Mouse (Mus musculus): ENCODE measurements around the gene Brdt. TPM values are rescaled to one million over a fixed set of nuclear protein-coding genes. Genes with fewer than 3 reads are reported as not detected.
A peak's percentile ranks its signal among the peaks of the same experiment; 100 is the strongest.
"Not testable (repeated sequence)": the region's sequence is repeated elsewhere in the genome, so short reads cannot be mapped to it uniquely, and the experiment has no call there.

Gene Brdt
- polyA plus RNA-seq, 1 experiment, result 0.09 TPM

- Histone ChIP-seq H3K36me3 (ENCODE audit: control insufficient read depth, insufficient read depth) (no peaks in the 10 kb centered on the region), H3K79me3 (ENCODE audit: low read depth) (no peaks in the 10 kb centered on the region), H3K27me3 (ENCODE audit: control insufficient read depth, insufficient read depth, insufficient read length) (no peaks in the 10 kb centered on the region), H3K4me3 (ENCODE audit: insufficient read depth, poor library complexity, severe bottlenecking) (peak overlapping the region; percentile 14), H3ac (ENCODE audit: control insufficient read depth, insufficient read length, low read depth) (no peak overlapping the region), H3K79me2 (ENCODE audit: control insufficient read depth, insufficient read depth) (no peaks in the 10 kb centered on the region)
- TF ChIP-seq FOSL1 (IDR thresholded peaks at IDR 0.05; ENCODE audit: insufficient read depth, low read length, poor library complexity, severe bottlenecking) (no peak), CTCF (IDR thresholded peaks at IDR 0.05; ENCODE audit: control insufficient read depth, insufficient read depth, insufficient read length) (no peak), CEBPB (IDR thresholded peaks at IDR 0.05; ENCODE audit: low read depth) (no peak), MYOD1 (IDR thresholded peaks at IDR 0.05; ENCODE audit: control insufficient read depth, insufficient read length, low read depth) (no peak), MYOG (IDR thresholded peaks at IDR 0.05; ENCODE audit: control insufficient read depth, extremely low read depth, insufficient read length) (no peak), USF1 (IDR thresholded peaks at IDR 0.05; ENCODE audit: low read depth) (no peak), MAX (IDR thresholded peaks at IDR 0.05) (no peak)
Observed at GRCm38 (mm10) chr5:107360054-107360730, 29.2 kb downstream of the Brdt start.

GRCm38 (mm10) chr5:107370040-107370439 lies 39.1 kb downstream of the Brdt start:
- Histone ChIP-seq H3K27me3 (ENCODE audit: control insufficient read depth, insufficient read depth, insufficient read length) (peaks cover 3% of the 10 kb centered on the region), H3K36me3 (ENCODE audit: control insufficient read depth, insufficient read depth) (no peaks in the 10 kb centered on the region), H3K4me3 (ENCODE audit: insufficient read depth, poor library complexity, severe bottlenecking) (no peak overlapping the region), H3ac (ENCODE audit: control insufficient read depth, insufficient read length, low read depth) (no peak overlapping the region), H3K79me3 (ENCODE audit: low read depth) (no peaks in the 10 kb centered on the region), H3K79me2 (ENCODE audit: control insufficient read depth, insufficient read depth) (no peaks in the 10 kb centered on the region)
- TF ChIP-seq CTCF (IDR thresholded peaks at IDR 0.05; ENCODE audit: control insufficient read depth, insufficient read depth, insufficient read length), result no peak
- no peak for TF ChIP-seq MYOG (IDR thresholded peaks at IDR 0.05; ENCODE audit: control insufficient read depth, extremely low read depth, insufficient read length)
- TF ChIP-seq USF1 (IDR thresholded peaks at IDR 0.05; ENCODE audit: low read depth), result no peak
- no peak for TF ChIP-seq MAX (IDR thresholded peaks at IDR 0.05)
- TF ChIP-seq MYOD1 (IDR thresholded peaks at IDR 0.05; ENCODE audit: control insufficient read depth, insufficient read length, low read depth), result no peak
- TF ChIP-seq CEBPB (IDR thresholded peaks at IDR 0.05; ENCODE audit: low read depth), result no peak
- TF ChIP-seq FOSL1 (IDR thresholded peaks at IDR 0.05; ENCODE audit: insufficient read depth, low read length, poor library complexity, severe bottlenecking), result no peak

- H3ac ChIP-seq (ENCODE audit: control insufficient read depth, insufficient read length, low read depth), result no peak overlapping the region
- H3K27me3 ChIP-seq (ENCODE audit: control insufficient read depth, insufficient read depth, insufficient read length), result peaks cover 6% of the 10 kb centered on the region
- no peak overlapping the region for H3K4me3 ChIP-seq (ENCODE audit: insufficient read depth, poor library complexity, severe bottlenecking)
- TF ChIP-seq CTCF (IDR thresholded peaks at IDR 0.05; ENCODE audit: control insufficient read depth, insufficient read depth, insufficient read length) (no peak), MYOD1 (IDR thresholded peaks at IDR 0.05; ENCODE audit: control insufficient read depth, insufficient read length, low read depth) (no peak), CEBPB (IDR thresholded peaks at IDR 0.05; ENCODE audit: low read depth) (no peak), FOSL1 (IDR thresholded peaks at IDR 0.05; ENCODE audit: insufficient read depth, low read length, poor library complexity, severe bottlenecking) (no peak), MYOG (IDR thresholded peaks at IDR 0.05; ENCODE audit: control insufficient read depth, extremely low read depth, insufficient read length) (no peak), MAX (IDR thresholded peaks at IDR 0.05) (no peak), USF1 (IDR thresholded peaks at IDR 0.05; ENCODE audit: low read depth) (no peak)
- H3K36me3 ChIP-seq (ENCODE audit: control insufficient read depth, insufficient read depth), result no peaks in the 10 kb centered on the region
- H3K79me3 ChIP-seq (ENCODE audit: low read depth), result no peaks in the 10 kb centered on the region
- no peaks in the 10 kb centered on the region for H3K79me2 ChIP-seq (ENCODE audit: control insufficient read depth, insufficient read depth)
Observed at GRCm38 (mm10) chr5:107371335-107371734, 40.4 kb downstream of the Brdt start.

- no peaks in the 10 kb centered on the region for H3K79me2 ChIP-seq (ENCODE audit: control insufficient read depth, insufficient read depth)
- TF ChIP-seq CEBPB (IDR thresholded peaks at IDR 0.05; ENCODE audit: low read depth) (no peak), FOSL1 (IDR thresholded peaks at IDR 0.05; ENCODE audit: insufficient read depth, low read length, poor library complexity, severe bottlenecking) (no peak), MYOG (IDR thresholded peaks at IDR 0.05; ENCODE audit: control insufficient read depth, extremely low read depth, insufficient read length) (no peak), USF1 (IDR thresholded peaks at IDR 0.05; ENCODE audit: low read depth) (no peak), CTCF (IDR thresholded peaks at IDR 0.05; ENCODE audit: control insufficient read depth, insufficient read depth, insufficient read length) (no peak), MYOD1 (IDR thresholded peaks at IDR 0.05; ENCODE audit: control insufficient read depth, insufficient read length, low read depth) (no peak), MAX (IDR thresholded peaks at IDR 0.05) (no peak)
- H3K4me3 ChIP-seq (ENCODE audit: insufficient read depth, poor library complexity, severe bottlenecking), result no peak overlapping the region
- no peaks in the 10 kb centered on the region for H3K36me3 ChIP-seq (ENCODE audit: control insufficient read depth, insufficient read depth)
- H3ac ChIP-seq (ENCODE audit: control insufficient read depth, insufficient read length, low read depth), result no peak overlapping the region
- peaks cover 9% of the 10 kb centered on the region for H3K27me3 ChIP-seq (ENCODE audit: control insufficient read depth, insufficient read depth, insufficient read length)
- no peaks in the 10 kb centered on the region for H3K79me3 ChIP-seq (ENCODE audit: low read depth)
Observed at GRCm38 (mm10) chr5:107373256-107373655, 42.3 kb downstream of the Brdt start.

GRCm38 (mm10) chr5:107386448-107386847 lies 55.5 kb downstream of the Brdt start:
- H3K79me2 ChIP-seq (ENCODE audit: control insufficient read depth, insufficient read depth); H3K4me3 ChIP-seq (ENCODE audit: insufficient read depth, poor library complexity, severe bottlenecking); H3K36me3 ChIP-seq (ENCODE audit: control insufficient read depth, insufficient read depth); H3ac ChIP-seq (ENCODE audit: control insufficient read depth, insufficient read length, low read depth); H3K79me3 ChIP-seq (ENCODE audit: low read depth); H3K27me3 ChIP-seq (ENCODE audit: control insufficient read depth, insufficient read depth, insufficient read length): not testable (repeated sequence)

GRCm38 (mm10) chr5:107387788-107388187 lies 56.8 kb downstream of the Brdt start:
- no peaks in the 10 kb centered on the region for H3K36me3 ChIP-seq (ENCODE audit: control insufficient read depth, insufficient read depth)
- TF ChIP-seq CEBPB (IDR thresholded peaks at IDR 0.05; ENCODE audit: low read depth) (no peak), MYOD1 (IDR thresholded peaks at IDR 0.05; ENCODE audit: control insufficient read depth, insufficient read length, low read depth) (peak; percentile 39)
- no peaks in the 10 kb centered on the region for H3K79me3 ChIP-seq (ENCODE audit: low read depth)
- no peaks in the 10 kb centered on the region for H3K27me3 ChIP-seq (ENCODE audit: control insufficient read depth, insufficient read depth, insufficient read length)
- no peak overlapping the region for H3K4me3 ChIP-seq (ENCODE audit: insufficient read depth, poor library complexity, severe bottlenecking)
- H3K79me2 ChIP-seq (ENCODE audit: control insufficient read depth, insufficient read depth), result no peaks in the 10 kb centered on the region
- H3ac ChIP-seq (ENCODE audit: control insufficient read depth, insufficient read length, low read depth), result no peak overlapping the region
